Comparison of ENCODE assay signal across 15 mouse cellular contexts in genomic region chr13:49060456-49060855, GRCm38 (mm10).
"Had no signal": no experiment of that assay in that cellular context is flagged by ENCODE, and none has a peak within 500 bp of the region (broad histone marks: within the 10 kb centered on the region; RNA-seq: fewer than 3 reads in every experiment).

No protein-coding gene starts in this region.

- H3K4me3 ChIP-seq: neural tube, embryonic 15.5 days; stomach, embryonic 15.5 days had no signal

- H3K9me3 ChIP-seq: neural tube, embryonic 15.5 days; stomach, embryonic 15.5 days had no signal

- H3K4me1 ChIP-seq: neural tube, embryonic 15.5 days; stomach, embryonic 15.5 days had no signal

- DNase-seq: retina, postnatal 1 day; right cerebral cortex, adult 18-20 months; right cerebral cortex, postnatal 14 days; right cerebral cortex, postnatal 25 days; right cerebral cortex, postnatal 4 days; spleen, adult 18-20 months; thymus, adult 18-20 months; thymus, adult 2 months; thymus, postnatal 14 days; thymus, postnatal 25 days; thymus, postnatal 36 days; thymus, postnatal 4 days had no signal

- H3K36me3 ChIP-seq: stomach, embryonic 15.5 days had no signal

- H3K9ac ChIP-seq: neural tube, embryonic 15.5 days; stomach, embryonic 15.5 days had no signal

- H3K27me3 ChIP-seq: neural tube, embryonic 15.5 days; stomach, embryonic 15.5 days had no signal

- H3K4me2 ChIP-seq: neural tube, embryonic 15.5 days; stomach, embryonic 15.5 days had no signal

- H3K27ac ChIP-seq: neural tube, embryonic 15.5 days; stomach, embryonic 15.5 days; stomach, postnatal 0 days had no signal
